Mouse (Mus musculus): ENCODE measurements around the gene Entpd1.

DNA sequence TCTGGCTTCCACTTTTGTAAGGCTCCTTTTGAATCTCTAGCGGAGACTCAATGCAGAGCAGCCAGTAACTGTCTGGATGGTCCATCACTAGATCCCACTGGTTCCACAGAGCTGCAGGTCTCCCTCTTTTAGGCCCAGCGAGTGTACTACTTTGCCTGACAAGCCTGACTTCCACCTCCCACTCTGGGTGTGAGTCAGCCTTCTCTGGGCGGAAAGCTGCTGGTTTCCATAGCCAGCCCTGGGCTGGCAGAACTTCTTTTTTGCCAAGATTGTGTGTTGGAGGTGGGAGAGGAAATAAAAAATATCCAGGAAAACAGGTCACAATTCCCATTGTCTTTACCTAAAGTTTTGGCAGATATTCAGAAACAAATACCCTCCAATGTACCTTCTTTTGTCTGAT, 17.9 kb downstream of the Entpd1 start:
- TF ChIP-seq CTCF (IDR thresholded peaks at IDR 0.05; ENCODE audit: low read depth, low read length) (no peak), TAL1 (conservative IDR thresholded peaks at IDR 0.05; ENCODE audit: low read depth, low read length) (no peak), GATA2 (IDR thresholded peaks at IDR 0.05; ENCODE audit: borderline replicate concordance, low read depth, low read length) (no peak)

Measured in G1E (cell line).